Mouse (Mus musculus) C2C12 (cell line): ENCODE measurements around the gene Usp32. TPM values are rescaled to one million over a fixed set of nuclear protein-coding genes. Genes with fewer than 3 reads are reported as not detected.

Experiments used
- H3K27me3 ChIP-seq: one replicate; pipeline ENCODE4 v1.6.1; 2011; ENCODE audit not compliant: control insufficient read depth, insufficient read depth, insufficient read length
- H3K36me3 ChIP-seq: one replicate; pipeline ENCODE4 v1.6.1; 2011; ENCODE audit not compliant: control insufficient read depth, insufficient read depth
- H3K4me3 ChIP-seq: one replicate; pipeline ENCODE4 v1.5.1; 2011; ENCODE audit warnings: mild to moderate bottlenecking, control low read depth; ENCODE audit not compliant: poor library complexity, insufficient read depth, severe bottlenecking
- H3K79me2 ChIP-seq: one replicate; pipeline ENCODE4 v1.6.1; 2011; ENCODE audit not compliant: control insufficient read depth, insufficient read depth
- H3K79me3 ChIP-seq: one replicate; pipeline ENCODE4 v1.6.1; 2011; ENCODE audit warnings: low read depth, control low read depth
- H3ac ChIP-seq: one replicate; pipeline ENCODE3; 2011; ENCODE audit warnings: low read depth; ENCODE audit not compliant: control insufficient read depth, insufficient read length
- CEBPB ChIP-seq: IDR thresholded peaks from one replicate; pipeline ENCODE4 v1.6.1; 2011; ENCODE audit warnings: low read depth, mild to moderate bottlenecking, control low read depth, moderate library complexity
- CTCF ChIP-seq: IDR thresholded peaks from one replicate; pipeline ENCODE4 v1.5.1; 2011; ENCODE audit not compliant: control insufficient read depth, insufficient read depth, insufficient read length
- FOSL1 ChIP-seq: IDR thresholded peaks from one replicate; pipeline ENCODE4 v1.8.0; 2011; ENCODE audit warnings: mild to moderate bottlenecking, low read length; ENCODE audit not compliant: poor library complexity, insufficient read depth, severe bottlenecking
- MAX ChIP-seq: IDR thresholded peaks from one replicate; pipeline ENCODE4 v1.6.1; 2011; ENCODE audit warnings: mild to moderate bottlenecking, control low read depth
- MYOD1 ChIP-seq: IDR thresholded peaks from one replicate; pipeline ENCODE4 v1.6.1; 2011; ENCODE audit warnings: low read depth; ENCODE audit not compliant: control insufficient read depth, insufficient read length
- MYOG ChIP-seq: IDR thresholded peaks from one replicate; pipeline ENCODE4 v1.6.1; 2011; ENCODE audit not compliant: control insufficient read depth, insufficient read length; ENCODE audit errors: extremely low read depth
- USF1 ChIP-seq: IDR thresholded peaks from one replicate; pipeline ENCODE4 v1.6.1; 2011; ENCODE audit warnings: low read depth, mild to moderate bottlenecking, control low read depth, moderate library complexity
- polyA plus RNA-seq: library from polyadenylated mRNA; unstranded; fragments of >200 nt; fragmentation: generic; extraction: Trizol; gene quantifications from one replicate; pipeline ENCODE4 v1.2.1, GENCODE M21; 2012; ENCODE audit warnings: missing spikeins

Usp32 gene
- polyA plus RNA-seq, 1 experiment = 2.9 TPM

DNA sequence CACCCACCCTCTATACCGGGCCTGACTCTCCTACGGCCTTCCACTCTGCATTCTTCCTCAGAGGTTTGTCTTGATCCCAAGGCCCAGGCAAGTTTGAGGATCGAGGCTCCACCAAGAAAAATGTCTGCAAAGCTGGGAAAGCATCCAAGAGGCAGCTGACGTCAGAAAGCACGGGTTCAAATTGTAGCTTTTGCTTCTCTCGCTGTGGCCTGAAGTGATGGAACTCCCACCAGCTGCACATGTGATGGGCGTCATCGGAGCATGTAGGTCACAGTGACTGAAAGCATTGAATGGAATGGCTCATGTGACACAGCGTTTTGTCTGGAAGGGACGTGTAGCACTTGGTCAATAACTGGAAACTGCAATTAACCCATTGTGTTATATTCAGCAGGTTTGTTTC, 199.8 kb downstream of the Usp32 start:
- Histone ChIP-seq H3K79me2 (no peaks in the 10 kb centered on the region), H3K36me3 (no peaks in the 10 kb centered on the region), H3K4me3 (no peak overlapping the region), H3ac (no peak overlapping the region), H3K27me3 (peaks cover 28% of the 10 kb centered on the region), H3K79me3 (no peaks in the 10 kb centered on the region)
- no peak for TF ChIP-seq MAX
- no peak for TF ChIP-seq FOSL1

DNA sequence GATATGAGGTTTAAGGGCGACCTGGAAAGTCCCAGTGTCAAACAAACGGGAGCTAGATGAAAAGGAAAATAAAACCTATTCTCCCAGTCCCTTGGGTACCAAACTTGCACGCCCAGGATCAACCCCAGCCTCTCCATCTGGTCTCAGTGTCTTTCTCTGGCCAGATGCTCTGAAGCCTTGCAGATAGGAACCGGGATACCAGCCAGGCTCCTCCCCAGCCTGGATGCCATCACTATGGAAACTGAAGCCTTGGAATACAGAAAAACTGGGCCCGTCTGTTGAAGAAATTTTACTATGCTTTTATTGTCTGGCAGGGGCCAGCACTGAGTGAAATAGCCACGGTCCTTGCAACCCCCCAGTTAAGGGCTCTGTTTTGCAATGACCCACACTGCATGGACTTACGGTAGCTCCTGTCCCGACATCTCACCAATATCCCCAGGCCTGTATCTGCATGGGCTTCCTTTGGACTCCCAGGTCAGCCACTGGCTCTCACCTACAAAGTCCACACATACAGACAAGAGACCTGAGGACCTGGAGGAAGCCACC, 200.4 kb downstream of the Usp32 start:
- Histone ChIP-seq H3K36me3 (no peaks in the 10 kb centered on the region), H3K27me3 (peaks cover 33% of the 10 kb centered on the region), H3K79me3 (no peaks in the 10 kb centered on the region), H3K4me3 (no peak overlapping the region), H3ac (no peak overlapping the region), H3K79me2 (no peaks in the 10 kb centered on the region)
- no peak for TF ChIP-seq CTCF
- no peak for TF ChIP-seq FOSL1
- no peak for TF ChIP-seq MYOG
- TF ChIP-seq MYOD1 = no peak
- no peak for TF ChIP-seq USF1
- no peak for TF ChIP-seq MAX
- TF ChIP-seq CEBPB = no peak

Other genes with a start within 250 kb of the Usp32 start
- 39.2 TPM for gene Znhit3, start 223.8 kb downstream of the Usp32 start, polyA plus RNA-seq
- gene Car4, start 182.4 kb downstream of the Usp32 start, polyA plus RNA-seq = not detected
- gene 1700125H20Rik, start 30.2 kb upstream of the Usp32 start, polyA plus RNA-seq = not detected
- 8.7 TPM for gene Appbp2, start 95.0 kb upstream of the Usp32 start, polyA plus RNA-seq
- gene Ppm1d, start 171.1 kb upstream of the Usp32 start, polyA plus RNA-seq = 7.5 TPM
- gene Bcas3, start 213.0 kb upstream of the Usp32 start, polyA plus RNA-seq = 11.1 TPM